Mouse (Mus musculus) limb, embryonic 15.5 days (tissue): ENCODE results near the gene Rnf220. TPM values are rescaled to one million over a fixed set of nuclear protein-coding genes. Genes with fewer than 3 reads are reported as not detected.

Source experiments
- ATAC-seq: fragments of 200-750 bp; cut with Nextera tagmentation; 2 replicates; pipeline ENCODE4 v1.8.0; 2017; ENCODE audit warnings: low read depth, moderate TSS enrichment; ENCODE audit not compliant: insufficient number of reproducible peaks, low FRiP score, low TSS enrichment
- H3K27ac ChIP-seq: fragments of 300-500 bp; sonication (generic); 2 replicates; pipeline ENCODE4 v1.5.1; 2015; ENCODE audit warnings: moderate library complexity, mild to moderate bottlenecking, inconsistent platforms
- H3K27me3 ChIP-seq: fragments of 300-500 bp; sonication (generic); 2 replicates; pipeline ENCODE4 v1.6.1; 2015; ENCODE audit warnings: inconsistent platforms
- H3K36me3 ChIP-seq: fragments of 300-500 bp; sonication (generic); 2 replicates; pipeline ENCODE4 v1.6.1; 2015; ENCODE audit warnings: inconsistent platforms
- H3K4me1 ChIP-seq: fragments of 300-500 bp; sonication (generic); 2 replicates; pipeline ENCODE4 v1.6.1; 2015; ENCODE audit warnings: inconsistent platforms
- H3K4me2 ChIP-seq: fragments of 300-500 bp; sonication (generic); 2 replicates; pipeline ENCODE4 v1.6.1; 2015; ENCODE audit warnings: mild to moderate bottlenecking, inconsistent platforms
- H3K4me3 ChIP-seq: fragments of 300-500 bp; sonication (generic); 2 replicates; pipeline ENCODE4 v1.5.1; 2015; ENCODE audit warnings: mild to moderate bottlenecking, inconsistent platforms
- H3K9ac ChIP-seq: fragments of 300-500 bp; sonication (generic); 2 replicates; pipeline ENCODE4 v1.6.1; 2015; ENCODE audit warnings: inconsistent platforms
- H3K9me3 ChIP-seq: fragments of 300-500 bp; sonication (generic); 2 replicates; pipeline ENCODE4 v1.6.1; 2016; ENCODE audit warnings: inconsistent platforms
- WGBS: fragments of 180-500 bp; shearing (Covaris S2); methylation state at CpG from one replicate; pipeline ENCODE4 v1.1.7; 2015; 5-methylcytosine and 5-hydroxymethylcytosine counted together
- polyA plus RNA-seq: library from polyadenylated mRNA; unstranded; fragments of >200 nt; fragmentation: Nextera tagmentation; extraction: Ambion mirVana; gene quantifications from 2 replicates; pipeline ENCODE4 v1.2.1, GENCODE M21; 2015

Rnf220 gene
- polyA plus RNA-seq, 1 experiment from 2014 or later, result 73.0 TPM

DNA sequence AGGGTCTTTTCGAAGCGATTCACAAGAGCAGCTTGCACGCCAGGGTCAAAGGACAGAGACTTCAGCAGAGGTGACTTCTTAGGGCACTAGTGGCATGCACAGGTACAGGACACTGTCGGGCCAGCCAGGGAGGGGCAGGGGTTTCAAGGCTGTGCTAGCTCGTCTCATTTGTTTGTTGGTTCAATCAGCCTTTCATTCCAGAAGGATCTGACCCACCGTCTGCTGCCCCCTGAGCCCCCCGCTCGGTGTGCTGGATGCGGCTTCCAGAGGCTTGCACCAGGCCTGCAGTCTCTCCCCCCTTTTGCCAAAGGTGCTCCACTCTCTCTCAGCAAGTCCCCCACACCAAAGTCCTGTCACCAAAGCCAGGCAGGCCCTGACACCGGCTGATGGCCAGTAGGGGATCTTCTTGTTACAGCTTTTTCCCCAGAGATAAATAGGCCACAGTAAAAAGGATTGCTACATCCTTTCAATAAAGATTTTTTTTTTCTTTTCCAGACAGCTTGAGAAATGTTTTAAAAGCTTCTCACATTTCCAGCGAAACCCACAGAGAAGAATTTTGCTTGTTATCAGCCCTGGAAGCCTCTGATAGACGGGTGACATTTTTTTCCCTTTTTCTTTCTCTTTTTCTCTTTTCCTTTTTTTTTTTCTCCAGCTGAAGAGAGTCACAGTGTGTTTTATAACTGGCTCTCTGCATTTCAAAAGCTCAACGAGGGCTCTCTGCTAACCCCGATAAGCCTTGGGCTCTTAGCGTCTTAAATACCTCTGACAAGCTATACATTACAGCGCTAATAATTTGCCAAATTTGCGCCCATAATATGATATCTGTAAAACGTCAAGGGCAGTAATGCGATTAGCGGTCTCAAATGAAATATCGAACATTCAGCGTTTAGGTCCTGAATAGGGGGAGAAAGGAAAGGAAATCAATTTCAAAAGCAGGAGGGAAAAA is 105.7 kb downstream of the Rnf220 start:
- H3K36me3 ChIP-seq, result no peaks in the 10 kb centered on the region

DNA sequence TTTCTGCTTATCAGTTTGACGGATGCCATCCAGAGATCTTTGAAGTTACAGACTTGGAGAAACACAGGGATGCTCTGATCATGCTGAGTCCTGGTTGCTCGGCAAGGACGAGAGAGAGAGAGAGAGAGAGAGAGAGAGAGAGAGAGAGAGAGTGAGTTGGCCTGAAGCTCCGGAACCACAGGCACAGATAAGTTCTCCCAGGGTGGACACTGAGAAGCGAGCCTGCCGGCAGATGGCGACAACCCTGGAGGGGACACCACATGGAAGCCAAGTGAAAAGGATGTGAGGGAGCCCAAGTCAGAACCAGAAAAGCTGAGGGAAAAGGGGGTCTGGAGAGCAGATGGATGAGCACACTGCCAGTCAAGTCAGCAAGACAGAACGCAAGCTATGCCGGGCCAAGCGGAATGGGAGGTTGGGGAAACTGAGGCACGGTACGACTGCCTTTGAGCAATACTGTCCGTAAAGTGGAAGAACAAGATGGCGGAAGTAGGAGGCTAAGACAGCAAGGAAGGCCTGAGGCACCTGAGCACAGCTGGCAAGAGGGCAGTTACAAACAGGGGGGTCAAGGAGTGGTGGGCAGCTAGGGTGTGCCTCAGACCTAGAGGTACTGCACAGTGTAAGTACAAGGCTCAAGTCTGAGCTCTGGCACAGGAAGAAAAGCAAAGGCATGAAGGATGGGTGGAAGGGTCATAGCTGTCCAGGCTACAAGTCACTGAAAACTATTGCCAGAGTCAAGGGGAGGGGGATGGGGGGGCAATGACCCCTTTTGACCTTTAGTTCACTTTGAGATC is 107.4 kb downstream of the Rnf220 start:
- no peak overlapping the region for H3K27ac ChIP-seq
- H3K4me2 ChIP-seq, result no peak overlapping the region
- H3K4me1 ChIP-seq, result peaks cover 21% of the 10 kb centered on the region
- H3K36me3 ChIP-seq, result no peaks in the 10 kb centered on the region
- no peaks in the 10 kb centered on the region for H3K9me3 ChIP-seq
- no peak overlapping the region for H3K9ac ChIP-seq
- WGBS, result 77% methylated on average over 14 of the region's 14 CpGs
- H3K27me3 ChIP-seq, result 0 out of 2 replicates have a peak, but pooled peaks cover 6% of the 10 kb centered on the region
- H3K4me3 ChIP-seq, result no peak overlapping the region
- no peak for ATAC-seq

More for the DNA sequence above, 105.7 kb downstream of the Rnf220 start:
- Histone ChIP-seq H3K27me3 (0 out of 2 replicates have a peak, but pooled peaks cover 6% of the 10 kb centered on the region), H3K4me3 (no peak overlapping the region; the same call in 1 of the 2 replicates), H3K4me2 (peak overlapping the region; percentile 26; the same call in 1 of the 2 replicates), H3K4me1 (peaks cover 21% of the 10 kb centered on the region), H3K27ac (no peak overlapping the region), H3K9ac (no peak overlapping the region), H3K9me3 (no peaks in the 10 kb centered on the region)
- no peak for ATAC-seq
- WGBS, result 30% methylated on average over 22 of the region's 22 CpGs

DNA sequence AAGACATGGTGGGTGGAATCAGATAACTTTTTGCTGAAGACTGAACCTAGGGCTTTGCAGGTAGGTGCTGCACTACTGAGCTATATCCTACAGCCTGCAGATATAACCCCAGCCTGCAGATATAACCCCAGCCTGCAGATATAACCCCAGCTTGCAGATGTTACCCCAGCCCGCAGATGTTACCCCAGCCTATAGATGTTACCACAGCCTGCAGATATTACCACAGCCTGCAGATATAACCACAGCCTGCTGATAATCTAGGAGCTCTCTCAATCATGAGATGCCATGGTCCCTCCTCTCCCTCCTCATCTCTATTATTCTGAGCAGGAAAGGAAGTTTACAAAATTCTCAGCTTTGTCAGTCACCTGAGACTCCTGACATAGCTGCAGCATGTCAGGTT is 111.6 kb downstream of the Rnf220 start:
- H3K9me3 ChIP-seq, result no peaks in the 10 kb centered on the region
- WGBS, result 78% methylated on average over 1 of the region's 1 CpGs
- no peak for ATAC-seq
- no peaks in the 10 kb centered on the region for H3K36me3 ChIP-seq
- H3K4me3 ChIP-seq, result no peak overlapping the region
- H3K4me1 ChIP-seq, result peaks cover 3% of the 10 kb centered on the region
- H3K27me3 ChIP-seq, result 0 out of 2 replicates have a peak, but pooled peaks cover under 1% of the 10 kb centered on the region
- no peak overlapping the region for H3K9ac ChIP-seq
- H3K4me2 ChIP-seq, result no peak overlapping the region
- no peak overlapping the region for H3K27ac ChIP-seq

DNA sequence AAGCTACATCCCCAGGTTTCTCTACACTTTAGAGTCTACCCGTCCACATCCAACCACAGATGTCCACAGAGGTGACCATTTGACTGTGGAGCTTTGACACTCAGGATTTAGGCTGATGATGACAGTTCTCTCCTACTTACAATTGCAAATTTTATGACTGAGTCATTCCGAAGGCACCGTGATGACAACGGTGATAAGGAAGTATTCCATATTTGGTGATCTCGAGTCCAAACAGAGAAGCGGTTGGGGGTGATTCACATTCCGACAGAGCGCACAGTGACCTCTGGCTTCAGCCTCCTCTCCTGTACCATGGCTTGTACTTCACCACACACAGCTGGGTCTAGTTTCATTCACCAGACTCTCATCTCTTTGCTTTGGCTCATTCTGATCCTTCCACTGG is 115.0 kb downstream of the Rnf220 start:
- Histone ChIP-seq H3K4me2 (no peak overlapping the region), H3K36me3 (no peaks in the 10 kb centered on the region), H3K9me3 (no peaks in the 10 kb centered on the region), H3K4me1 (peaks cover 8% of the 10 kb centered on the region), H3K9ac (no peak overlapping the region), H3K4me3 (no peak overlapping the region), H3K27ac (no peak overlapping the region), H3K27me3 (no peaks in the 10 kb centered on the region)
- 82% methylated on average over 8 of the region's 8 CpGs for WGBS
- no peak for ATAC-seq

DNA sequence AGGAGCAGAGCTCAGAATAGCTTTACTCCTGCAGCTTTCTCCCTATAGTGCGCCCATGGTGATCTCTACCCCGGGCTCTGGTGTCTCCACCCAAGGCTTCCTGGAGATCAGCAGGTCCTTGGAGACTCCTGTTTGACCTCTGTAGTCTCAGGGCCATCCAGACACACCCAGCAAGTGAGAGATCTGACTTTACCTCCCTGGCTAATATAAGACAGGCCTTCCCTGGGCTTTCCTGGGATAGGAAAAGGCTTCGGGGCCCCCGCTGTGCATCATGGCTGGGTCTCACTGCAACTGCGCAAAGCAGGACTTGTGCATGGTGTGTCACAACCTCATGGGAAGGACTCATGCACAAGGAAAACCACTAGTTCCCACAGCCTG is 116.3 kb downstream of the Rnf220 start:
- Histone ChIP-seq H3K9ac (no peak overlapping the region), H3K27ac (no peak overlapping the region), H3K27me3 (no peaks in the 10 kb centered on the region), H3K4me1 (peaks cover 18% of the 10 kb centered on the region), H3K4me3 (no peak overlapping the region), H3K4me2 (no peak overlapping the region), H3K9me3 (no peaks in the 10 kb centered on the region), H3K36me3 (no peaks in the 10 kb centered on the region)
- 72% methylated on average over 5 of the region's 5 CpGs for WGBS
- no peak for ATAC-seq

DNA sequence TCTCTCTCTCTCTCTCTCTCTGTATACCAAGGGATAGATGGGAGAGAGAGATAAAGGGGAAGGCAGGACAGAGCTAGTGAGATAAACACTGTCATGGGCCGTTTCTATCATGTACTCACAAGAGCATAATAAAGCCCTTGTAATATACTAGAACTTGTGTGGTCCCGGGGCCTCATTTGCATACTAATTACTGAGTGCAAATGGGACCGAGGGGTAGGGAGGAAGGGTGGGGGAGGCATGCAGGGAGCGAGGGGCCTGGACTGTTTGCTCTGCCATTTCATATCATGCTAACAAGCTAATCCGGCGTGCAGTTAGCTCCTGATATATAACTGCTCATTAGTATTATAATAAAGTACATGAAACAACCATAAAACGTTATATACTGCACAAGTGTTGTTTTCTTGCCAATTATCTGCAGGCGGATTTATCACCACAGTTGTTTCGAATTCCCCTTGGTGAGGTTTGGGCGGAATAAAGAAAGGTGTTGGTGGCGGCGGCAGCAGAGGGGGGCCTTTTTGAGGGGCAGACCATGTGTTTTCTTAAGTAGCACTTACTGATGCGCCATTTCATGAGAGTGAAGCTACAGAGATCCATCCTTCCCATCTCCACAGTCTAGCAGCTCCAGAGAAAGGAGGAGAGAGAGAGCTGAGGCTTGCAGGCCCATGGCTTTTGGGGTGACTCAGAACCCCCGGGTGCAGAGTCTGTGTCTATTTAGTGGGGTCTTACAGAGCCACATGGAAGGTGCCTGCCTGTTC is 116.9 kb downstream of the Rnf220 start:
- no peak overlapping the region for H3K27ac ChIP-seq
- peaks cover 21% of the 10 kb centered on the region for H3K4me1 ChIP-seq
- H3K36me3 ChIP-seq, result no peaks in the 10 kb centered on the region
- no peak overlapping the region for H3K4me2 ChIP-seq
- 34% methylated on average over 14 of the region's 14 CpGs for WGBS
- H3K4me3 ChIP-seq, result no peak overlapping the region
- H3K9ac ChIP-seq, result no peak overlapping the region
- H3K9me3 ChIP-seq, result no peaks in the 10 kb centered on the region
- ATAC-seq, result no peak
- H3K27me3 ChIP-seq, result no peaks in the 10 kb centered on the region

DNA sequence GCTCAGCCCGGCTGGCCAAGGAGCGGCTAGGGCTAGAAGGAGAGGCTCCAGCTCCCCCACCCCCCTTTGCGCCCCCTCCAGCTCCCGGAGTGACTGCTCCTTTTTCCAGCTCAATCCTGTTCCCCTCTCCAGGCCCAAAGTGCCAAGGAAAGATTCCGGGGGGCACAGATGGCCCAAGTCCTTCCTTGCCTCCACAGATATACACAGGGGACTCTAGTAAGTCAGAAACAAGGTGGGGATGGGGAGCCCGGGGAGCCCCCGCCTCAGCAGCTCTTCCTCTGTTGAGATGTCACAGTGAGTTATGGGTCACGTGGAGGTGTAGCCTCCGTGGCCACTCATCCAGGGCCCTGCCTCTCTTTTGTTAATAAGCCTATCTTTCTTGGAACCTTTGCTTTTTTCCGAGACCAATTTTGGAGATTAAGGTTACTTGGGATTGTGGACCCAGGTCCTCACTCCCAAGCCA is 122.7 kb downstream of the Rnf220 start:
- H3K36me3 ChIP-seq, result no peaks in the 10 kb centered on the region
- no peaks in the 10 kb centered on the region for H3K9me3 ChIP-seq
- no peak overlapping the region for H3K27ac ChIP-seq
- H3K4me1 ChIP-seq, result peaks cover 50% of the 10 kb centered on the region
- H3K27me3 ChIP-seq, result peaks cover 6% of the 10 kb centered on the region; the same call in 1 of the 2 replicates
- no peak overlapping the region for H3K9ac ChIP-seq
- ATAC-seq, result 0 out of 2 replicates have a peak, but pooled peaks have one; percentile 40
- WGBS, result 30% methylated on average over 8 of the region's 10 CpGs
- H3K4me3 ChIP-seq, result no peak overlapping the region
- peak overlapping the region; percentile 31 for H3K4me2 ChIP-seq

DNA sequence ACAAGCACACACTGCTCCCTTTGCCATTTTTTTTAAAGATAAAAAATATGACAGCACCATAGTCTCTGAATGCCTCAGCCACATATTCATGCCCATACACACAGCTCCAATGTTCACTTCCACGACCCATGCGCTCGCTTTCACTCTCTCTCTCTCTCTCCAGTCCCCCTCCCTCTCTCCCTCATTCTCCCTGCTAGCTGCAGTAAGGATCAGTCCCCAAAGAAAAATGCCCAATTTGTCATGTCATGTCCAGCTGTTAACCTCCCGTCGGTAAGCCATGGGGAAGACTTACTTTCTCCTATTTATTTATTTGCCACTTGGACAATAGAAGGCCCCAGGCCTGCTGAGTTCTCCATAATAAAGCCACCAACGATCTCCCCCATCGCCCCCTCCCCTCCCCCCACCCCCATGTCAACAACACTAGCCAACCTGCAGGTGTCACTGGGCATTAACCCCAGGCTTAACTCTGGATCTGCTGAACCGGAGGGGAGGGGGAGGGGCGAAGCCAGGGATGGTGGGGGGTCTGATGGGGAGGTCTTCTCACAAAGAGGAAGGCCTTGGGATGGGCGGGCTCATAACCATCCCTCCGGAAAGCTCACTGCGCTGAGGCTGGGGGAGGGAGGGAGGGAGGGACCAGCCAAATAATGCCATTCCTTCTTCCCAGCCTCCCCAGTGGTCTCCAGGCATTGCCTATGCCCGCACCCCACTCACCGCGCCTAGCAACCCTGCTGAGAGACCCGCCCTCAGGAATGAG is 123.4 kb downstream of the Rnf220 start:
- Histone ChIP-seq H3K27me3 (peaks cover 6% of the 10 kb centered on the region; the same call in 1 of the 2 replicates), H3K4me2 (peak overlapping the region; percentile 31), H3K4me3 (no peak overlapping the region), H3K9me3 (no peaks in the 10 kb centered on the region), H3K9ac (no peak overlapping the region), H3K27ac (no peak overlapping the region), H3K4me1 (peaks cover 50% of the 10 kb centered on the region), H3K36me3 (no peaks in the 10 kb centered on the region)
- WGBS, result 18% methylated on average over 12 of the region's 16 CpGs
- no peak; the same call in 1 of the 2 replicates for ATAC-seq

DNA sequence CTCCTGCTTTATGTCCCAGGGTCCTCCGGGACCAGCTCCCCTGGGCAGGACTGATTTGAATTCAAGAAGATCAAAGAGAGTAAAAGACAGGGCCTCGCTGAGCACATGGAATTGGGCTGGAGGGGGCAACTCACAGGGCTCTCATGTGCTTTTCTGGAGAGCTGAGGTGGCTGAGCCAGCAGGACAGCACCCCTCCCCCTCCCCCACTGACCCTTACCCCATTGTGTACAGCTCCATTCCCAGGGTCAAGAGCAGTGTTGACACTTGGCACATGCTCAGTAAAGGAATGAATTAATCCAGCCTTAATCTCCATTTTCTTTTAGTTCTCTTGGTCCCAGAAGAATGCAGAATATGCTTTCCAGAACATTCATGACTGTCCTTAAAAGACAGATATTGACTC is 125.0 kb downstream of the Rnf220 start:
- no peaks in the 10 kb centered on the region for H3K36me3 ChIP-seq
- H3K9me3 ChIP-seq, result no peaks in the 10 kb centered on the region
- no peak overlapping the region for H3K4me2 ChIP-seq
- H3K4me1 ChIP-seq, result peaks cover 50% of the 10 kb centered on the region
- no peak overlapping the region for H3K9ac ChIP-seq
- H3K27ac ChIP-seq, result no peak overlapping the region
- H3K4me3 ChIP-seq, result no peak overlapping the region
- 34% methylated on average over 2 of the region's 2 CpGs for WGBS
- H3K27me3 ChIP-seq, result peaks cover 6% of the 10 kb centered on the region; the same call in 1 of the 2 replicates
- ATAC-seq, result no peak

DNA sequence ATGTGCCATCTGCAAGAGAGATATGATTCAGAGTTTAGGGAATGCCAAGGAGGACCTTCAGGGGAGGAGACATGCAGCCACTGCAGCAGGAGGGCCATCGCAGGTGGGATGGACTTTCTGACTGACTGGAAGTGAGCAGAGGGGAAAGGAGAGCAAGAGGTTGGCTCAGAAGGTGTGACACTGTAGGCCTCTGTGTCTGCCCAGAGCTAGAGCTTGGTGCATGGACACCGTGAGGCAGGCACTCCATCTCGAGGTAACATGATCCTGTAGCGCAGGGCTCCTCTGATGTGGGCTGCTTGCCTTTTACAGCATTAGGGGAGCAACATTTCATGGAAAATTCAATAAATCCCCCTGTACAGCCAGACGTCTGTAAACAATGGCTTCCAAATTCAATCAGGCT is 126.5 kb downstream of the Rnf220 start:
- 13% methylated on average over 5 of the region's 5 CpGs for WGBS
- peaks cover 41% of the 10 kb centered on the region for H3K4me1 ChIP-seq

DNA sequence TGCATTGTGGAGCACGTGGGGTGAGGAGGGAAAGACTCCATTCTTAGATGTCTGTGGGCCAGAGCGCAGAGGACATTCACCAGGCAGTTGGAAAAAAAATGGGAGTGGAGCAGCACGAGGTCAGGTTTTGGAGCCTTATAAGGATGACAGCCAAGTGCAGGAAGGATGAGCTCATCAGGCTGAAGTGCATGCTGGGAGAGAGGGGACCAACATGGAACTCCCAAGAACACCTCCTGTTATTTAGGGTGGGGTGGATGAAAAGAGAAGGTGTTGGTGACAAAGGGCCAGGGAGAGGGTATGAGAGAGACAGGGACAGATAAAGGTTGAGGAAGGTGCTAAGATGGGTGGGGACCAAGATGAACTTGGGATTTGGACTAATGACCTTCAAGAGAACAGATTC is 127.3 kb downstream of the Rnf220 start:
- H3K4me2 ChIP-seq, result no peak overlapping the region
- H3K4me1 ChIP-seq, result peaks cover 33% of the 10 kb centered on the region
- H3K9ac ChIP-seq, result no peak overlapping the region
- WGBS, result 72% methylated on average over 3 of the region's 3 CpGs
- no peak overlapping the region for H3K4me3 ChIP-seq
- H3K9me3 ChIP-seq, result no peaks in the 10 kb centered on the region
- peaks cover 6% of the 10 kb centered on the region; the same call in 1 of the 2 replicates for H3K27me3 ChIP-seq
- ATAC-seq, result no peak
- H3K36me3 ChIP-seq, result no peaks in the 10 kb centered on the region
- no peak overlapping the region for H3K27ac ChIP-seq

More for the DNA sequence above, 126.5 kb downstream of the Rnf220 start:
- peaks cover 6% of the 10 kb centered on the region; the same call in 1 of the 2 replicates for H3K27me3 ChIP-seq
- no peak overlapping the region for H3K27ac ChIP-seq
- no peaks in the 10 kb centered on the region for H3K36me3 ChIP-seq
- no peak overlapping the region for H3K9ac ChIP-seq
- H3K4me2 ChIP-seq, result no peak overlapping the region
- ATAC-seq, result peak; percentile 25; the same call in 1 of the 2 replicates
- H3K9me3 ChIP-seq, result no peaks in the 10 kb centered on the region
- no peak overlapping the region for H3K4me3 ChIP-seq
